Mouse (Mus musculus) neural tube, embryonic 14.5 days (tissue): ENCODE measurements at regions not wholly inside any gene's neighbourhood (a gene's known extent, or its start where the extent isn't known, plus 50 kb on each side); places are given as distances from the start of the nearest gene placed in this dataset.

ENCODE experiments used
- ATAC-seq: fragments of 200-750 bp; cut with Nextera tagmentation; 2 replicates; pipeline ENCODE4 v1.8.0; 2017; ENCODE audit warnings: low read depth, mild to moderate bottlenecking, moderate TSS enrichment, moderate library complexity
- H3K27ac ChIP-seq: fragments of 300-500 bp; sonication (generic); 2 replicates; pipeline ENCODE4 v1.5.1; 2014; ENCODE audit warnings: low read depth, mild to moderate bottlenecking, control low read depth, low read length, moderate library complexity, mixed read lengths
- H3K27me3 ChIP-seq: fragments of 300-500 bp; sonication (generic); 2 replicates; pipeline ENCODE4 v1.6.1; 2014; ENCODE audit warnings: low read length; ENCODE audit not compliant: control insufficient read depth, insufficient read depth
- H3K36me3 ChIP-seq: fragments of 300-500 bp; sonication (generic); 2 replicates; pipeline ENCODE4 v1.6.1; 2014; ENCODE audit warnings: low read length, mixed read lengths; ENCODE audit not compliant: control insufficient read depth, insufficient read depth
- H3K4me1 ChIP-seq: fragments of 300-500 bp; sonication (generic); 2 replicates; pipeline ENCODE4 v1.6.1; 2014; ENCODE audit warnings: low read length; ENCODE audit not compliant: control insufficient read depth, insufficient read depth
- H3K4me2 ChIP-seq: fragments of 300-500 bp; sonication (generic); 2 replicates; pipeline ENCODE4 v1.6.1; 2014; ENCODE audit warnings: mild to moderate bottlenecking, low read depth, low read length, control low read depth
- H3K4me3 ChIP-seq: fragments of 300-500 bp; sonication (generic); 2 replicates; pipeline ENCODE4 v1.5.1; 2014; ENCODE audit warnings: low read depth, low read length, control low read depth, mixed read lengths
- H3K9ac ChIP-seq: fragments of 300-500 bp; sonication (generic); replicated peaks from 2 replicates; pipeline ENCODE4 v1.6.1; 2014; ENCODE audit warnings: low read depth, mild to moderate bottlenecking, control low read depth, low read length, mixed read lengths
- H3K9me3 ChIP-seq: fragments of 300-500 bp; sonication (generic); 2 replicates; pipeline ENCODE4 v1.6.1; 2016; ENCODE audit warnings: low read length; ENCODE audit not compliant: control insufficient read depth
- WGBS: fragments of 180-500 bp; shearing (Covaris S2); extraction: QIAGEN DNeasy Blood & Tissue Kit; methylation state at CpG from one replicate; pipeline ENCODE4 v1.1.7; 2014; 5-methylcytosine and 5-hydroxymethylcytosine counted together

GRCm38 (mm10) chr13:81037316-81037715, 154.1 kb downstream of the Arrdc3 start:
- H3K9me3 ChIP-seq: no peaks in the 10 kb centered on the region
- no peaks in the 10 kb centered on the region for H3K27me3 ChIP-seq
- ATAC-seq: no peak
- no peak overlapping the region for H3K4me2 ChIP-seq
- WGBS: 92% methylated on average over 1 of the region's 1 CpGs
- no peaks in the 10 kb centered on the region for H3K4me1 ChIP-seq
- H3K4me3 ChIP-seq: no peak overlapping the region
- no peaks in the 10 kb centered on the region for H3K36me3 ChIP-seq
- no peak overlapping the region for H3K9ac ChIP-seq
- H3K27ac ChIP-seq: no peak overlapping the region

GRCm38 (mm10) chr13:81038736-81039135, 155.6 kb downstream of the Arrdc3 start:
- no peak for ATAC-seq
- WGBS: 85% methylated on average over 4 of the region's 4 CpGs
- Histone ChIP-seq H3K27me3 (no peaks in the 10 kb centered on the region), H3K27ac (no peak overlapping the region), H3K4me3 (no peak overlapping the region), H3K4me1 (no peaks in the 10 kb centered on the region), H3K9me3 (no peaks in the 10 kb centered on the region), H3K36me3 (no peaks in the 10 kb centered on the region), H3K9ac (no peak overlapping the region), H3K4me2 (no peak overlapping the region)

- ATAC-seq: no peak
- no peak overlapping the region for H3K27ac ChIP-seq
- H3K9ac ChIP-seq: no peak overlapping the region
- H3K36me3 ChIP-seq: no peaks in the 10 kb centered on the region
- H3K4me1 ChIP-seq: no peaks in the 10 kb centered on the region
- H3K4me3 ChIP-seq: no peak overlapping the region
- H3K27me3 ChIP-seq: no peaks in the 10 kb centered on the region
- no peak overlapping the region for H3K4me2 ChIP-seq
- no peaks in the 10 kb centered on the region for H3K9me3 ChIP-seq
These were observed 157.3 kb downstream of the Arrdc3 start for GRCm38 (mm10) chr13:81040494-81040893.

GRCm38 (mm10) chr13:81041646-81042045, 158.5 kb downstream of the Arrdc3 start:
- Histone ChIP-seq H3K36me3 (no peaks in the 10 kb centered on the region), H3K4me2 (no peak overlapping the region), H3K4me1 (no peaks in the 10 kb centered on the region), H3K4me3 (no peak overlapping the region), H3K9me3 (no peaks in the 10 kb centered on the region), H3K9ac (no peak overlapping the region), H3K27ac (no peak overlapping the region), H3K27me3 (no peaks in the 10 kb centered on the region)
- no peak for ATAC-seq
- WGBS: 83% methylated on average over 3 of the region's 3 CpGs
